Mouse (Mus musculus) midbrain, postnatal 0 days (tissue): ENCODE results near the gene Zfhx3. TPM values are rescaled to one million over a fixed set of nuclear protein-coding genes. Genes with fewer than 3 reads are reported as not detected.
A peak's percentile ranks its signal among the peaks of the same experiment; 100 is the strongest.

Experiments
- ATAC-seq: fragments of 200-750 bp; cut with Nextera tagmentation; 2 replicates; pipeline ENCODE4 v1.8.0; 2017; ENCODE audit warnings: moderate number of reproducible peaks, mild to moderate bottlenecking, moderate TSS enrichment, moderate library complexity; ENCODE audit not compliant: low FRiP score
- DNase-seq: peaks from one replicate; pipeline ENCODE4 v3.0.0-alpha.2; 2015; ENCODE audit warnings: low spot score
- H3K27ac ChIP-seq: fragments of 300-500 bp; sonication (generic); 2 replicates; pipeline ENCODE4 v1.5.1; 2014; ENCODE audit warnings: low read depth, mild to moderate bottlenecking, low read length, mixed read lengths
- H3K27me3 ChIP-seq: fragments of 300-500 bp; sonication (generic); 2 replicates; pipeline ENCODE4 v1.6.1; 2014; ENCODE audit warnings: low read length, control low read depth, mixed read lengths; ENCODE audit not compliant: insufficient read depth
- H3K36me3 ChIP-seq: fragments of 300-500 bp; sonication (generic); 2 replicates; pipeline ENCODE4 v1.6.1; 2014; ENCODE audit warnings: low read length, control low read depth, mixed read lengths; ENCODE audit not compliant: insufficient read depth
- H3K4me1 ChIP-seq: fragments of 300-500 bp; sonication (generic); 2 replicates; pipeline ENCODE4 v1.6.1; 2014; ENCODE audit warnings: mild to moderate bottlenecking, control low read depth, antibody characterized with exemption, low read length, mixed read lengths; ENCODE audit not compliant: insufficient read depth
- H3K4me2 ChIP-seq: fragments of 300-500 bp; sonication (generic); 2 replicates; pipeline ENCODE4 v1.6.1; 2014; ENCODE audit warnings: low read depth, mild to moderate bottlenecking, low read length, mixed read lengths; ENCODE audit not compliant: poor library complexity, severe bottlenecking
- H3K4me3 ChIP-seq: fragments of 300-500 bp; sonication (generic); 2 replicates; pipeline ENCODE4 v1.5.1; 2014; ENCODE audit warnings: low read depth, mild to moderate bottlenecking, low read length, moderate library complexity
- H3K9ac ChIP-seq: fragments of 300-500 bp; sonication (generic); replicated peaks from 2 replicates; pipeline ENCODE4 v1.6.1; 2014; ENCODE audit warnings: mild to moderate bottlenecking, low read length, moderate library complexity, mixed read lengths; ENCODE audit not compliant: poor library complexity, severe bottlenecking
- H3K9me3 ChIP-seq: fragments of 300-500 bp; sonication (generic); 2 replicates; pipeline ENCODE4 v1.6.1; 2016; ENCODE audit warnings: low read length, control low read depth
- CTCF ChIP-seq: IDR thresholded peaks from 2 replicates; pipeline ENCODE4 v1.5.1; 2016; ENCODE audit warnings: antibody characterized with exemption, mild to moderate bottlenecking
- WGBS: fragments of 180-500 bp; shearing (Covaris S2); extraction: QIAGEN DNeasy Blood & Tissue Kit; methylation state at CpG from one replicate; pipeline ENCODE4 v1.1.7; 2014; 5-methylcytosine and 5-hydroxymethylcytosine counted together
- polyA plus RNA-seq: library from polyadenylated mRNA; unstranded; fragments of >200 nt; fragmentation: Nextera tagmentation; extraction: Ambion mirVana; gene quantifications from 2 replicates; pipeline ENCODE4 v1.2.1, GENCODE M21; 2015
- total RNA-seq: library from RNA; depleted of rRNA; stranded (reverse); fragments of >200 nt; gene quantifications from 2 replicates; pipeline ENCODE4 v1.2.3, GENCODE M21; 2014

Zfhx3 gene
- total and polyA plus RNA-seq, 2 experiments from 2014 or later, result 33.1 to 44.5 TPM

- Histone ChIP-seq H3K27me3 (no peaks in the 10 kb centered on the region), H3K4me3 (no peak overlapping the region), H3K27ac (no peak overlapping the region), H3K9me3 (no peaks in the 10 kb centered on the region), H3K4me1 (no peaks in the 10 kb centered on the region), H3K36me3 (no peaks in the 10 kb centered on the region), H3K4me2 (no peak overlapping the region), H3K9ac (no peak overlapping the region)
- no peak for DNase-seq
- WGBS, result 63% methylated on average over 17 of the region's 17 CpGs
- no peak for TF ChIP-seq CTCF
- no peak for ATAC-seq
Observed at GRCm38 (mm10) chr8:108675001-108675525, 732.6 kb downstream of the Zfhx3 start.

- no peak for TF ChIP-seq CTCF
- WGBS, result 78% methylated on average over 9 of the region's 9 CpGs
Observed at GRCm38 (mm10) chr8:108689694-108690093, 747.2 kb downstream of the Zfhx3 start.

GRCm38 (mm10) chr8:108690576-108691455, 748.4 kb downstream of the Zfhx3 start:
- no peak overlapping the region for H3K9ac ChIP-seq
- 27% methylated on average over 14 of the region's 14 CpGs for WGBS

More at GRCm38 (mm10) chr8:108689694-108690093, 747.2 kb downstream of the Zfhx3 start:
- no peak for DNase-seq
- H3K4me3 ChIP-seq, result no peak overlapping the region
- H3K4me1 ChIP-seq, result no peaks in the 10 kb centered on the region
- H3K4me2 ChIP-seq, result no peak overlapping the region
- no peak overlapping the region for H3K27ac ChIP-seq
- no peaks in the 10 kb centered on the region for H3K9me3 ChIP-seq
- H3K27me3 ChIP-seq, result no peaks in the 10 kb centered on the region
- H3K36me3 ChIP-seq, result no peaks in the 10 kb centered on the region
- no peak for ATAC-seq
- no peak overlapping the region for H3K9ac ChIP-seq

DNA sequence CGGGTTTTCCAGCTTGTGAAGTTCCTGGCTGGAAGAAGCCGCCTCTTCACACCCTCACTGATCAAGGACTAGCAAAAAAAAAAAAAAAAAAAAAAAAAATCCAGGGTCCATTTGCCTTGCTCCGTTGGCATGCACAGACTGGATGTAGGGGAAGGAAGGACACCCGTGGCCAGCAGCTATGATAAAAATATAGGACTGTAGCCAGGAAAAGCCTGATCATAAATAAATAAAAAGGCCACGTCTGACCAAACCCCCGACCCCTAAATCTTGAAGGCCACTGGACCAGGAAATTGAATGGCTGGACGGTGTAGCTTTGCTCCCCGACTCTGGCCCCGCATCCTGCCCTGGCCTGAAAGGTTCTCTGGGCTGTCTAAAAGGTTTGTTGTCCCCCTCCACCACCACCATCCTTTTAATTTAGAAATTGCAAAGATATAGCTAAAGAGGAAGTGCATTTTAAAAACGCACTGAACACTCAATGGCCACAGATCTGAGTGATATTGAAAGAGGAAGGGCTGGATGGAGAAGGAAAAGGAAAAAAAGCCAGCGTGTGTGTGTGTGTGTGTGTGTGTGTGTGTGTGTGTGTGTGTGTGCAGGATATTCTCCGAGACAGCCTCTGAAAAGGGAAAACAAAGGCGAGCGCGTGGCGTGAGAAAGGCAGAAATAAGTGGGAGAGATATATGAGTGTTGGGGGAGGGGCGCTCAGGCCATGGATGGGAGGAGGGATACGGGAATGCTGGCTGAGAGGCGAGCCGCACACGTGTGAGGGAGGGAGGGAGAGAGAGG, 749.2 kb downstream of the Zfhx3 start:
- Histone ChIP-seq H3K36me3 (no peaks in the 10 kb centered on the region), H3K4me3 (peak overlapping the region; percentile 8; the same call in 1 of the 2 replicates), H3K9ac (peak overlapping the region; percentile 20), H3K4me2 (peak overlapping the region; percentile 42), H3K27ac (peak overlapping the region; percentile 82), H3K4me1 (peaks cover 6% of the 10 kb centered on the region; the same call in 1 of the 2 replicates), H3K27me3 (no peaks in the 10 kb centered on the region; the same call in 1 of the 2 replicates), H3K9me3 (no peaks in the 10 kb centered on the region)
- WGBS, result 4% methylated on average over 20 of the region's 21 CpGs
- ATAC-seq (peak; percentile 70; the same call in 1 of the 2 replicates), DNase-seq (peak; percentile 70)
- no peak for TF ChIP-seq CTCF

More at GRCm38 (mm10) chr8:108690576-108691455, 748.4 kb downstream of the Zfhx3 start:
- H3K4me1 ChIP-seq, result peaks cover under 1% of the 10 kb centered on the region; the same call in 1 of the 2 replicates
- H3K9me3 ChIP-seq, result no peaks in the 10 kb centered on the region
- no peaks in the 10 kb centered on the region; the same call in 1 of the 2 replicates for H3K27me3 ChIP-seq
- no peak overlapping the region for H3K4me3 ChIP-seq
- H3K27ac ChIP-seq, result peak overlapping the region; percentile 82
- peak overlapping the region; percentile 42 for H3K4me2 ChIP-seq
- ATAC-seq (peak; percentile 53; the same call in 1 of the 2 replicates), DNase-seq (peak; percentile 48)
- no peak for TF ChIP-seq CTCF
- no peaks in the 10 kb centered on the region for H3K36me3 ChIP-seq

DNA sequence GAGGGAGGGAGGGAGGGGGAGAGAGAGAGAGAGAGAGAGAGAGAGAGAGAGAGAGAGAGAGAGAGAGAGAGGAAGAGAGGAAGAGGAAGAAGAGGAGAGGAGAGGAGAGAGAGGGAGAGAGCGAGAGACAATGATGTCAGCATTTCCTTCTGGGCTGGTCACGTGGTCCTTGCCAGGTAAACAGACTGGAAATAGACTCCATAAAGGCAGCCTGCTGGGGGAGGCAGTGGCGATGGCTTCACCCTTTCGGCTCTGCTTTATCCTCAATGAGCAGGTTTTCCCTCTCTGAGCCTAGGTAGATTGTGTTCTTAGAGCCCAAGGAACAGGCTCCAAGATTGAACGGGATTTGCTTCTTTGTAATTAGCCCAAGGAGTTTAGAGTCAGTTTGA, 749.8 kb downstream of the Zfhx3 start:
- WGBS, result 4% methylated on average over 5 of the region's 5 CpGs
- 0 out of 2 replicates have a peak, but pooled peaks have one; percentile 8 for TF ChIP-seq CTCF
- H3K9ac ChIP-seq, result 0 out of 2 replicates have a peak overlapping the region, but pooled peaks have one; percentile 20

More for the DNA sequence above, 749.8 kb downstream of the Zfhx3 start:
- no peaks in the 10 kb centered on the region for H3K36me3 ChIP-seq
- peak overlapping the region; percentile 82 for H3K27ac ChIP-seq
- H3K27me3 ChIP-seq, result no peaks in the 10 kb centered on the region; the same call in 1 of the 2 replicates
- H3K4me2 ChIP-seq, result peak overlapping the region; percentile 42
- H3K9me3 ChIP-seq, result no peaks in the 10 kb centered on the region
- ATAC-seq (peak; percentile 65), DNase-seq (peak; percentile 61)
- H3K4me3 ChIP-seq, result peak overlapping the region; percentile 5; the same call in 1 of the 2 replicates
- peaks cover 6% of the 10 kb centered on the region; the same call in 1 of the 2 replicates for H3K4me1 ChIP-seq
